Mouse (Mus musculus): ENCODE measurements at regions not wholly inside any gene's neighbourhood (a gene's known extent, or its start where the extent isn't known, plus 50 kb on each side); places are given as distances from the start of the nearest gene placed in this dataset.

GRCm38 (mm10) chr3:54545393-54545792 is 147.2 kb upstream of the Supt20 start:
- TF ChIP-seq CTCF (IDR thresholded peaks at IDR 0.05; ENCODE audit: control insufficient read depth, insufficient read depth, low read length) (no peak), POLR2A (IDR thresholded peaks at IDR 0.05; ENCODE audit: borderline replicate concordance, control insufficient read depth, low read depth, low read length) (no peak)

All from bone marrow, adult 2 months (tissue).